Mouse (Mus musculus) large intestine, adult 2 months (tissue): ENCODE results near the gene Apobr. TPM values are rescaled to one million over a fixed set of nuclear protein-coding genes. Genes with fewer than 3 reads are reported as not detected.

ENCODE experiments used
- DNase-seq: peaks from one replicate; pipeline ENCODE4 v3.0.0-alpha.2; 2012; ENCODE audit warnings: low read depth, low spot score
- WGBS: fragments of 180-500 bp; shearing (Covaris S2); methylation state at CpG from one replicate; pipeline ENCODE4 v1.1.7; 2018; 5-methylcytosine and 5-hydroxymethylcytosine counted together
- polyA plus RNA-seq: library from polyadenylated mRNA; depleted of rRNA; stranded (reverse); fragments of >200 nt; gene quantifications from 2 replicates; pipeline ENCODE4 v1.2.3, GENCODE M21; 2012; rRNA removed

Apobr gene
- 1.6 and 3.5 TPM in 2 replicates for polyA plus RNA-seq

- no peak for DNase-seq
- WGBS = 70% methylated on average over 8 of the region's 8 CpGs
These were observed at the start of gene Apobr for GRCm38 (mm10) chr7:126584506-126584977. Gene Apobr, plus strand, starts transcription at chr7:126584942.

GRCm38 (mm10) chr7:126535766-126536165 is 49.0 kb upstream of the Apobr start:
- WGBS = 1% methylated on average over 28 of the region's 28 CpGs
- no peak for DNase-seq

GRCm38 (mm10) chr7:126536466-126536865 is 48.3 kb upstream of the Apobr start:
- 65% methylated on average over 9 of the region's 9 CpGs for WGBS
- DNase-seq = no peak

GRCm38 (mm10) chr7:126537820-126538585 is 46.7 kb upstream of the Apobr start:
- 66% methylated on average over 5 of the region's 5 CpGs for WGBS
- no peak for DNase-seq

DNA sequence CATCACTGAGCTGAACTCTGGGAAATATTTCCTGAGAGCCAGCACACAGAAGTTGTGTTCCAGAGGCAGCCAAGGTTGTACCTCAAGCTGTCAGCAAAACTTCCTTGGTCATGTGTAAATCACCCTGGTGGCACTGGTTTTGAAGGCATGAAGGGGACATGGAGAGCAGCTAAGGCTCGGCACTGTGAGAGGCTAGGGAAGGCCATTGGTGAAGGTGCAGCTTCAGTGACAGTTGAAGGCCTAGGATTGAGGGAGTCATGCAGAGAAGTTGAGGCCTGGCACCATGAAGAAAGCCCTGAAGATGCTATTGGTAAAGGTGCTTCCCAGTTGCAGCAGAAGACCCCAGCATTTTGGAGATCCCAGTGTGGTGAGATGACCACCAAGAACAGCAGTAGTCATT is 43.1 kb upstream of the Apobr start:
- 86% methylated on average over 1 of the region's 1 CpGs for WGBS
- DNase-seq = no peak

DNA sequence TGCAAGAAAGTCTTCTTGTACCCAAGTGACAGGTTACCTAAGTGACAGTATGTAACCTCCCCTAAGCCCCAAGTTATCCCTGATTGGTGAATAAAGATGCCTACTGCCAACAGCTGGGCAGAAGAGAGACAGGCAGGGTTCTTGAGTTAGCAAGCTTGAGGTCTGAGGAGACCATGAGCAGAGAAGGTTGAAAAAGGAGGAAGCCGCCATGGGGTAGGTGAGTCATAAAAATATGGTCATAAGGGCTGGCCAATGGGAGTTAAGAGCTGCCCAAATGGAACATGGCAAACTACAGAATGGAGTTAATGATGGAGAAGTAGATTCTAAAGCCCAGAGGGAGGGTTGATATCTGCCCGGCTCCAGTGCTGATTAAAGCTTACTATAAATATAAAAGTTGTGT is 39.1 kb upstream of the Apobr start:
- no peak for DNase-seq

DNA sequence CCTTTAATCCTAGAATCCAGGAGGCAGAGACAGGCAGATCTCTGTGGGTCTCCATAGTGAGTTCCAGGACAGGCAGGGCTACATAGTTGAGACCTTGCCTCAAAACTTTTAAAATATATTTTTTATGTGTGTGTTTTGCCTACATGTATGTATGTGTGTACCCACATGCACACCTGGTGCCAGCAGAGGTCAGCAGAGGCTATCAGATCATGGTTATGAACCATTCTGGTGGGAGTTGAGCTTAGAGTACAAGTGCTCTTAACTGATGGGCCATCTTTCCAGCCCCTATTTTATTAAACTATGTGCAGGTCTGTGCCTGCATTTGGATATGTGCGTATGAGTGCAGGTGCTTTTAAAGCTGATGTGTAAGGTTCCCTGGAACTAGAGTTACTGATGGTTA is 29.9 kb upstream of the Apobr start:
- 93% methylated on average over 1 of the region's 1 CpGs for WGBS
- no peak for DNase-seq

More for the DNA sequence above, 39.1 kb upstream of the Apobr start:
- WGBS = 49% methylated on average over 2 of the region's 2 CpGs

- no peak for DNase-seq
- WGBS = 95% methylated on average over 5 of the region's 5 CpGs
These were observed 28.1 kb upstream of the Apobr start for GRCm38 (mm10) chr7:126556635-126557034.

GRCm38 (mm10) chr7:126565693-126566092 is 19.0 kb upstream of the Apobr start:
- under 1% methylated on average over 28 of the region's 28 CpGs for WGBS

DNA sequence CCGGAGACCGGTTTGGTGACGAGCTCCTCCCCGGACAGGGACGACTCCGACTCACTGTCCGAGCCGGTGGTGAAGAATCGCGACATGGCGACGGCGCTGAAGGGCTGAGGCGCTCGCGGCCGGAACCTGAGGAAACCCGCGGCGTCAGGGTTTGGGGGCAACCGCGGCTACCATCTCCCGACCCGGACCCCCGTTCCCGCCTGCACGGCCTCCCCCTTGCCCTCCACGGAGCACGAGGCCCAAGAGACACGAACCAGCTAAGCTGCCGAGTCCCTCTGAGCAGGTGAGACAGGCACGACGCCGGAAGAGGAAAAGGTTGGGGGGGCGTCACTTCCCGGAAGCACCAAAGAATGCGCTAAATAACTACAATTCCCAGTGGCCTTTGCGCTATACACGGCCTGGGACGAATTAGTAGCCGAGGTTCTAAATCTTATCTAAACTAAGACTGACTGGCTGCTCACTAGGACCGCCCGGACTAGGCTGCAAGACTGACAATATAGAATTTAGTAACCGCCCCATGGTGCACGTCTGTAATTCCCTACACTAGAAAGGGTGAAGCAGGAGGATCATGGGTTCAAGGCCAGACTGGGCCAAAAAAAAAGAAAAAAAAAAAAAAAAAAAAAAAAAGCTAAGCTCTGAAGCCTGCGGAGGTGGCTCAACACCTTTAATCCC is 18.5 kb upstream of the Apobr start, which contains the start of gene Eif3c:
Gene Eif3c, minus strand, starts transcription at position 318 of the 672 bp plus-strand sequence.
- 0% methylated on average over 46 of the region's 46 CpGs for WGBS
- peak; percentile 91 for DNase-seq

More at GRCm38 (mm10) chr7:126565693-126566092, 19.0 kb upstream of the Apobr start:
- no peak for DNase-seq

GRCm38 (mm10) chr7:126576946-126577345 is 7.8 kb upstream of the Apobr start:
- 73% methylated on average over 8 of the region's 8 CpGs for WGBS
- DNase-seq = no peak

DNA sequence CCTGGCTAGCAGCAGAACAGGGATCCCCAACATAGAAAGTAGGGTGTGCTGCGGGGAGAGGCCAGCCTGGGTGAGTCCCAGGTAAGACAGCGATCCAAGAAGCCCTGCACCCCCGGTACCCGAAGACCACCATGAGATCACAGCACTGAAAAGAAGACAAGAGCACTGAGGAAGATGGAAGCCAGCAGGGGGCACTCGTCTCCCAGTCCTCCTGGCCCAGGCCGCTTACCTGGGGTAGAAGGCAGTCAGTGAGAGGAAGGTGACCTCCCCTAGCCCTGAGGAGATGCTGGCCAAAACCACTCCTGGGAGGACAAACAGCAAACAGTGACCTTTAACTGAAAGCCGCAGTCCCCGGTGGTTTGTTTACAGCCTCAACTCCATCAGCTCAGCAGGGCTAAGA is 5.6 kb upstream of the Apobr start:
- WGBS = 47% methylated on average over 8 of the region's 8 CpGs
- DNase-seq = no peak

DNA sequence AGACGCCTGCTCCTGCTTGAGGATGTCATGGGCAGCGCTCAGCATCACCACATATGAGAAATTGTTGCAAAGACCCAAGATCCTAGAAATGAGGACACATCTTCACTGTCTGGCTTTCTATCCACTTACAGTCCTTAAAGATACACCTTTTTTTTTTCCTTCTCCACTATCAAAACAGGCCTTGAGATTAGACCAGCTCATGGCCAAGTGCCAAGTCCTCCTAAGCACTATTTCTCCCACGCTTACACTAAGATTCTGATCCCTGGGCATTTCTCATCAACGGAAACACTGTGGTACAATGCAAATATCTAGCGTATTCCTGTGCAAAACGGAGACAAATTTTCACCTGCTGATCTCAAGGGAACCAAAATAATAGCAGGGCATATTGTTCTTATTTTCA is 3.1 kb upstream of the Apobr start:
- DNase-seq = no peak
- 62% methylated on average over 6 of the region's 6 CpGs for WGBS

DNA sequence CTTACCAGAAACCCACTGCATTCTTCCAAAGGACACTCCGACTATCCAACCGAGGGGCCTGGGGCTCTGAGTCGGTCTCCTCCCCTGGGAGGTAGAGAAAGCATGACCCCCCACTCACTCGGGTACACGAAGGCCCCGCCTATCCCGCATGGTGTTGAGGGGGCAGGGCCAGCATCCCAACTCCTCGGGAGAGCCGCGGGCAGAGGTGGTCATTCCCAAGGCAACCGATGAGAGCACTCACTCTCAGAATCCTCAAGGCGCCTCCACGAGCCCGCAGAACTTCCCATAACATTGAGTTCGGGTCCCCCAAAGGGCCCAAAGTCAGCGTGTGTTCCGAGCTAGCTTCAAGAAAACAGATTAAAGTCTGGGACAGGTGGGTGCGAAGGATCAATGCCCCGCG is 2.0 kb upstream of the Apobr start:
- no peak for DNase-seq
- 6% methylated on average over 20 of the region's 20 CpGs for WGBS

- DNase-seq = peak; percentile 87
- 1% methylated on average over 22 of the region's 22 CpGs for WGBS
These were observed 1.5 kb upstream of the Apobr start for GRCm38 (mm10) chr7:126583251-126583709.

DNA sequence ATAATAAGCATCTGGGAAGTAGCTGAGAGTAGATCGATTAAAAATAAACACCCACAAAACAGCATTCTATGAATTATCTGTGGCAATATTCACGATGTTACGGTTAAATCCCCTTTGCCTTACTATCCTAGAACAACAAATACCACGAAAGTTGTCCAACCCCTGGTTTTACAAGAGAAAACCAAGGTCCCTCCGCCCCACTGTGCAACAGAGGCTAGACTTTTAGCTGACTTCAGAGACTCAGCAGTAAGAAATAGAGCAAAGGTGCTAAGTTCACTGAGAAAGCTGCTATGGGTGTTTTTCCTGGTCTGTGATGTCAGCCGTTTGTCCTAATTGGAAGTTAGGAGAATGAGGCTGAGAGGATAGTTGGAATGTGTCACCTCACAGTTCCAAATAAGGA is 981 bp upstream of the Apobr start:
- no peak for DNase-seq

GRCm38 (mm10) chr7:126585717-126586116 is 975 bp downstream of the Apobr start, which contains the start of gene Cln3:
Gene Cln3, minus strand, starts transcription at chr7:126585817.
- 85% methylated on average over 6 of the region's 6 CpGs for WGBS
- DNase-seq = no peak

More for the DNA sequence above, 981 bp upstream of the Apobr start:
- WGBS = 35% methylated on average over 6 of the region's 6 CpGs

DNA sequence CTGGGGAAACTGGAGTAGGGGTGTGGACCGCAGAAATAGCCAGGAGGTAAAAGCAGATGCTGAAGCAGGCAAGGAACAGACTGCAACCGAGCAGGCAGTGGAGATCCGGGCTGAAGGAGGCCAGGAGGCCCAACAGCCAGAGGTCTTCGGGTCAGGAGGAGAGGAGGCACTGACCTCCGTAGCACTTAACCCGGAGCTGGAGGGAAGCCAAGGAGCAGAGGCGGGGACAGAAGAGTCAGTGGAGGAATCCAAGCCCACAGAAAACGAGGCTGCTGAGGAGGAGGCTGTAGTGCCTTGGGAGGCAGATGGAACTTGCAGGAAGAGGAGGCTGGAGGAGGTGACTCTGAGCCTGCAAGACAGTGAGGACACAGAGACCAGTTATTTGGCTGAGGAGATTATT is 2.1 kb downstream of the Apobr start:
- 33% methylated on average over 8 of the region's 8 CpGs for WGBS
- DNase-seq = no peak

DNA sequence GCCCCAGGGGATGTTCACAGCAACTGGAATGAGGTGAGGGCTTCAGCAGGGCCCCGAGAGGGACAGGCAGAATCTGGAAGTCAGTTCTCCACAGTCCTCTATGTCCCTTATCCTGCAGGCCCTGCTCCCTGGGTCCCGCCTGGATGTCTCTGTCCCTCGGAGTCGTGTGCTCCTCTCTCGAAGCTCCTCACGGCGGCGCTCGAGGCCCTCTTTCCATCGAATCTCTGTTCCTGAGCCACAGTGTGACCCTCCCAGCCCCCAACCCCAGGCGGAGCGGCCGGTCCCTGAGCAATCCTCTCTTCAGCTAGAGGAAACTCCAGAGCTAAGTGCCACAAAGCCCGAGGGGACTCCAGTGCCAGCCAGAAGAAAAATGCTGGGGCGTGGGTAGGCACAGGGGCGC is 3.0 kb downstream of the Apobr start:
- WGBS = 39% methylated on average over 16 of the region's 16 CpGs
- no peak for DNase-seq

DNA sequence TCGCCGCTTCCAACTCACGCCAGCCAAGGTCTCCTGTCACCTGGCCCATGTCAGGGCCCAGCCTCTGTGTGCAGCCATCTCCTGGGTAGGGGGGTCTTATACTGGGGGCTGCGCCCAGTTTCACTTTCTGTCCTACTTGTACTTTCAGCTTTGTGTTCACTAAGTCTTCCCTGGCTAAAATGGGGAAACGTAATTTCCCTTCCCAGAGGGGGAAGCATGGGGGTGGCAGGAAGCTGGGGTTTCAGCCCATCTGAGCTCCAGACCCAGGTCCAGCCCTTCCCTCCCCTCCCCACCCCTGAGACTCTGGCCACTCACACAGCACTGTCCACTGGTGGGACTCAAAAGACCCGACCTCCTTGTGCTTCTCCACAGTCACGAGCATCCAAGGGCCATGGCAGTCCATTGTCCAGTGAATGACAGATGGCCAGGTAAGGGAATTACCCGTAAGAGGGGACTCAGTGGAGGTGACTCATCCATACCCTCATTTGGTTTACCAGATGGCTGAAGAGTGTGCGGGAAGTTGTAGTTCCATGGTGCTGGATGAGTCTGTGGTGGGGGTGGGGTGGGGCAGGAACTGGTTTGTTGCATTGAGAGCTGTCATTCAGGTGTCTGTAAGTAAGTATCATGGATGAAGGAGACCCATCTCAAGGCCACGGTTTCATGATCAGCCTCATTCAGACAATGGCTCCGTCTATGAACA is 10.3 kb downstream of the Apobr start, which contains the start of gene Il27:
Gene Il27, minus strand, starts transcription at position 80 of the 700 bp plus-strand sequence.
- WGBS = 78% methylated on average over 11 of the region's 11 CpGs
- DNase-seq = no peak
